Mouse (Mus musculus) right cerebral cortex, postnatal 4 days (tissue): Measurements from ENCODE around the gene Gm3285.
A peak's percentile ranks its signal among the peaks of the same experiment; 100 is the strongest.

Source experiments
- DNase-seq: peaks from one replicate; pipeline ENCODE4 v3.0.0-alpha.2; 2022

Gene Gm3285

GRCm38 (mm10) chr10:77900903-77901818 is 39.4 kb downstream of the Gm3285 start:
- DNase-seq: peak; percentile 12

GRCm38 (mm10) chr10:77901871-77902210 is 40.1 kb downstream of the Gm3285 start:
- no peak for DNase-seq

- peak; percentile 71 for DNase-seq
Observed at GRCm38 (mm10) chr10:77902211-77902893, 40.6 kb downstream of the Gm3285 start, which contains the start of gene Lrrc3. Lrrc3 (minus strand) TSS chr10:77902536.

GRCm38 (mm10) chr10:77902894-77903715 is 41.3 kb downstream of the Gm3285 start:
- peak; percentile 88 for DNase-seq
